Mouse (Mus musculus) stomach, postnatal 0 days (tissue): ENCODE results near the gene Pax3.

ENCODE experiments used
- CTCF ChIP-seq: IDR thresholded peaks from 2 replicates; pipeline ENCODE4 v1.5.1; 2016; ENCODE audit warnings: antibody characterized with exemption, low read depth, mild to moderate bottlenecking, moderate library complexity
- EP300 ChIP-seq: optimal IDR thresholded peaks from 2 replicates; pipeline ENCODE3; 2016; ENCODE audit warnings: antibody characterized with exemption

- TF ChIP-seq EP300 (no peak), CTCF (no peak)
Observed at GRCm38 (mm10) chr1:78172334-78172733, 24.6 kb downstream of the Pax3 start.
